Mouse (Mus musculus): ENCODE results near the gene Lemd1. TPM values are rescaled to one million over a fixed set of nuclear protein-coding genes. Genes with fewer than 3 reads are reported as not detected.
A peak's percentile ranks its signal among the peaks of the same experiment; 100 is the strongest.
"Not testable (repeated sequence)": the region's sequence is repeated elsewhere in the genome, so short reads cannot be mapped to it uniquely, and the experiment has no call there.

Gene Lemd1
- polyA plus RNA-seq, 1 experiment from 2014 or later, result not detected

- WGBS, result 86% methylated on average over 4 of the region's 4 CpGs
- ATAC-seq (replicated peaks; ENCODE audit: insufficient number of reproducible peaks, insufficient read depth, low FRiP score, low read depth), result no peak
These were observed 72.4 kb downstream of the Lemd1 start for GRCm38 (mm10) chr1:132263618-132264017.

GRCm38 (mm10) chr1:132264577-132264976, 73.3 kb downstream of the Lemd1 start:
- 53% methylated on average over 7 of the region's 7 CpGs for WGBS
- Histone ChIP-seq H3K4me3 (no peak overlapping the region), H3K36me3 (no peaks in the 10 kb centered on the region), H3K27me3 (no peaks in the 10 kb centered on the region), H3K9ac (no peak overlapping the region), H3K27ac (no peak overlapping the region), H3K4me2 (no peak overlapping the region), H3K4me1 (replicated peaks) (peaks cover 13% of the 10 kb centered on the region; the same call in 1 of the 2 replicates), H3K9me3 (replicated peaks) (no peaks in the 10 kb centered on the region)
- no peak for ATAC-seq (replicated peaks; ENCODE audit: insufficient number of reproducible peaks, insufficient read depth, low FRiP score, low read depth)

More at GRCm38 (mm10) chr1:132263618-132264017, 72.4 kb downstream of the Lemd1 start:
- H3K9me3 ChIP-seq (replicated peaks), result no peaks in the 10 kb centered on the region; the same call in 1 of the 2 replicates
- H3K27ac ChIP-seq, result no peak overlapping the region
- no peaks in the 10 kb centered on the region for H3K36me3 ChIP-seq
- no peak overlapping the region for H3K4me2 ChIP-seq
- H3K27me3 ChIP-seq, result no peaks in the 10 kb centered on the region
- no peak overlapping the region for H3K9ac ChIP-seq
- H3K4me1 ChIP-seq (replicated peaks), result peaks cover 11% of the 10 kb centered on the region; the same call in 1 of the 2 replicates
- no peak overlapping the region for H3K4me3 ChIP-seq

DNA sequence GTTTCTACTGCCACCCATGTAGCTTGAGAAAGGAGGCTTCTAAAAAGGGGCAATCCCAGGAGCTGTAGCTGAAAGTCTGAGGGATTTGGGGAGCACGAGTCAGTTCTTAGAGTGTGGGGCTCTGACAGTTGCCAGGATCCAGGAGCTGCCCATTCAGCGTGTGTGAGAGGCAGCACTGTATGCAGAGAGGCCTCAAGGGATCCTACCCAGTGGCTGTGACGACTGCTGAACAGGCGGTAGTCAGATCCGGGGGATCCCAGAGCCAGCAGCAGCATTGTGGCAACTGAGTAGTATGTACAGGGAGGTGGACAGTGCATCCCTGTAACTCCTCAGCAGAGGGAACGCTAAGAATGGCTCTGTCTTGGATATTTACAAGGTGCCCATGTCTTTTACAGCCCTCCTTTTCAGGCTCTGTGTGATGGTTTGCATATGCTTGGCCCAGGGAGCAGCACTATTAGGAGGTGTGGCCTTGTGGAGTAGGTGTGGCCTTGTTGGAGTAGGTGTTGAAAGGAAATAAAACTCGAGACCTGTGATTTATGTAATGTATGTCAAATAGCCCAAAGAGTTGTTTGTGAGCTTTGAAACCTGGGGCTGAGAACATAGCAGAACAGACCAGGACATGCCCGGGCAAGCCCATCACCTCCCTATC, 74.1 kb downstream of the Lemd1 start:
- Histone ChIP-seq H3K27me3 (no peaks in the 10 kb centered on the region), H3K4me2 (no peak overlapping the region), H3K9me3 (replicated peaks) (no peaks in the 10 kb centered on the region), H3K9ac (no peak overlapping the region), H3K27ac (no peak overlapping the region), H3K4me1 (replicated peaks) (peaks cover 13% of the 10 kb centered on the region; the same call in 1 of the 2 replicates), H3K36me3 (no peaks in the 10 kb centered on the region), H3K4me3 (no peak overlapping the region)
- ATAC-seq (replicated peaks; ENCODE audit: insufficient number of reproducible peaks, insufficient read depth, low FRiP score, low read depth), result no peak
- 67% methylated on average over 8 of the region's 8 CpGs for WGBS

DNA sequence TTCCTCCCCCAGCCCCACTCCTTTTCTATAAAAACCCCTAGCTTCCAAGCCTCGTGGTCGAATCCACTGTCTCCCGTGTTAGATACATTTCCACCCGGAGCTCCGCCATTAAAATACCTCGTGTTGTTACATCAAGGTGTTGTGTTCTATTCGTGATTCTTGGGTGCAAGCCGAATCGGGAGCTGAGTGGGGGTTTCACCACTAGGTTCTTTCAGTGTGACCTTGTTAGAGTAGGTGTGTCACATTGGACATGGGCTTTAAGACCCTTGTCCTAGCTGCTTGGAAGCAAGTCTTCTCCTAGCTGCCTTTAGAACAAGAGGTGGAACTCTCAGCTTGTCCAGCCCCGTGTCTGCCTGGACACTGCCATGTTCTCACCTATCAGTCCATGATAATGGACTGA, 74.7 kb downstream of the Lemd1 start:
- no peak overlapping the region for H3K4me2 ChIP-seq

DNA sequence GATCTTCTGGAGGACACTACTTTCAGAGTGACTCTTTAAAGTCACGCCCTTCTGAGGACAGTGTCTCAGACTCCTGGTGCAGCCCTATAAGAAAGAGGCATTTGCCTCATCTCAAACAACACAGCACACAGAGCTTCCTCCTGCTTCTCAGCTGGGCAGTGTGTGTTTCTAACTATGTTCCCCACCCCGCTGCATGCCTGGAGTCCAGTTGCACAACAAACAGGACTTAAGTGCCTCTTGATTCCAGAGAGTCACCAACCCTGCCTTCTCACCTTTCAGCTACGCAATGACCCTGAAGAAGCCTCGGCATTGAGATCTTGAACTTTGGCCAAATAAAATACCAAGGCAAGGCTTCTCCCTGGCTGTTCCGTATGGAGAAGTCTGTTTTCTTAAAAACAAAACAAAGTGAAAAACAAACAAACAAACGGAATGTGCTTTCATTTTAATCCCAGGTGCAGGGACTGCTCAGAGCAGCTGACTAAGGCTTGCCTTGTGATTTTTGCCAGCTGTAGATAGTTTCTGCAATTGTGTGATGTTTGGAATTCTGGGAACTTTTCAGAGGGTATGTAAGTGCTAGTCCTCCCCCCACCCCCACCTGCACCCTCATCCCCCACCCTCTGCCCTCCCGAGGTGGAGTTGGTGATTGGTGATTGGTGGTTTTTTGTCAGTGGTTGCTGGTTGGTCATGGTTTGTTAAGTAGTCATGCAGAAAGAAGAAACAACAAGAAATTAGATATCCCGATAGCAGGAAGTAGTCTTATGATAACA, 75.7 kb downstream of the Lemd1 start:
- Histone ChIP-seq H3K9ac (no peak overlapping the region), H3K4me1 (replicated peaks) (peaks cover 13% of the 10 kb centered on the region; the same call in 1 of the 2 replicates), H3K9me3 (replicated peaks) (no peaks in the 10 kb centered on the region), H3K27ac (peak overlapping the region; percentile 25; the same call in 1 of the 2 replicates), H3K36me3 (no peaks in the 10 kb centered on the region), H3K4me2 (0 out of 2 replicates have a peak overlapping the region, but pooled peaks have one; percentile 6), H3K27me3 (no peaks in the 10 kb centered on the region), H3K4me3 (no peak overlapping the region)
- WGBS, result 30% methylated on average over 8 of the region's 8 CpGs
- ATAC-seq (replicated peaks; ENCODE audit: insufficient number of reproducible peaks, insufficient read depth, low FRiP score, low read depth), result no peak

More for the DNA sequence above, 74.7 kb downstream of the Lemd1 start:
- Histone ChIP-seq H3K4me1 (replicated peaks) (peaks cover 13% of the 10 kb centered on the region; the same call in 1 of the 2 replicates), H3K4me3 (no peak overlapping the region), H3K36me3 (no peaks in the 10 kb centered on the region), H3K9me3 (replicated peaks) (no peaks in the 10 kb centered on the region), H3K9ac (no peak overlapping the region), H3K27ac (no peak overlapping the region), H3K27me3 (no peaks in the 10 kb centered on the region)
- 88% methylated on average over 10 of the region's 10 CpGs for WGBS
- no peak for ATAC-seq (replicated peaks; ENCODE audit: insufficient number of reproducible peaks, insufficient read depth, low FRiP score, low read depth)

- ATAC-seq (replicated peaks; ENCODE audit: insufficient number of reproducible peaks, insufficient read depth, low FRiP score, low read depth), result no peak
- H3K4me3 ChIP-seq, result no peak overlapping the region
- H3K4me1 ChIP-seq (replicated peaks), result peaks cover 13% of the 10 kb centered on the region; the same call in 1 of the 2 replicates
- H3K9ac ChIP-seq, result no peak overlapping the region
- 58% methylated on average over 2 of the region's 2 CpGs for WGBS
- no peaks in the 10 kb centered on the region for H3K27me3 ChIP-seq
- H3K4me2 ChIP-seq, result no peak overlapping the region
- no peak overlapping the region for H3K27ac ChIP-seq
- H3K36me3 ChIP-seq, result no peaks in the 10 kb centered on the region
- no peaks in the 10 kb centered on the region for H3K9me3 ChIP-seq (replicated peaks)
These were observed 76.7 kb downstream of the Lemd1 start for GRCm38 (mm10) chr1:132267959-132268358.

GRCm38 (mm10) chr1:132268418-132269060, 77.3 kb downstream of the Lemd1 start:
- H3K4me2 ChIP-seq, result no peak overlapping the region
- no peaks in the 10 kb centered on the region for H3K27me3 ChIP-seq
- H3K9me3 ChIP-seq (replicated peaks), result no peaks in the 10 kb centered on the region
- no peaks in the 10 kb centered on the region for H3K36me3 ChIP-seq
- peaks cover 13% of the 10 kb centered on the region; the same call in 1 of the 2 replicates for H3K4me1 ChIP-seq (replicated peaks)
- 66% methylated on average over 7 of the region's 7 CpGs for WGBS
- ATAC-seq (replicated peaks; ENCODE audit: insufficient number of reproducible peaks, insufficient read depth, low FRiP score, low read depth), result no peak
- no peak overlapping the region for H3K4me3 ChIP-seq
- H3K9ac ChIP-seq, result no peak overlapping the region
- no peak overlapping the region for H3K27ac ChIP-seq

- H3K4me2 ChIP-seq, result no peak overlapping the region
- H3K4me3 ChIP-seq, result no peak overlapping the region
- H3K9me3 ChIP-seq (replicated peaks), result no peaks in the 10 kb centered on the region
- peaks cover 13% of the 10 kb centered on the region; the same call in 1 of the 2 replicates for H3K4me1 ChIP-seq (replicated peaks)
- 76% methylated on average over 3 of the region's 3 CpGs for WGBS
- no peaks in the 10 kb centered on the region for H3K36me3 ChIP-seq
- no peaks in the 10 kb centered on the region for H3K27me3 ChIP-seq
- no peak overlapping the region for H3K9ac ChIP-seq
- ATAC-seq (replicated peaks; ENCODE audit: insufficient number of reproducible peaks, insufficient read depth, low FRiP score, low read depth), result no peak
- H3K27ac ChIP-seq, result no peak overlapping the region
These were observed 80.0 kb downstream of the Lemd1 start for GRCm38 (mm10) chr1:132271237-132271636.

DNA sequence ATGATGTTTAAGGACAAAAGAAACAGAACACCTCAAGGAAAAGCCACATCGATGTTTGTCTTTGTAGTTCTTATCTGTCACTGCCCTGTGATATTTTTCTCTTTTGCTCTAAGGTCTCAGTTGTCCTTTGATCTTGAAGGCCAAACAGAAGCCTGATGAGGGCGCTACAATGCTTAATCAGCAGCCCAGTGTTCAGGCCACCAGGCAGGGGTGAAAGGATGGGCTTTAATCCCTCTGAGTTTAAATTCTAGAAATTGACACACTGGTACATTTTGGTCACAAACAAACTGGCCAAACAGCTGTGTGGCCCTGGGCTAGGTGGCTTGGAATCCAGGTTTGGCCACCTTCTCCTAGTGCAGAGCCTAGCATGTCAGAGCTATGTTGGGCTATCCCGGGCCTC, 85.5 kb downstream of the Lemd1 start:
- no peaks in the 10 kb centered on the region for H3K4me1 ChIP-seq (replicated peaks)
- no peaks in the 10 kb centered on the region for H3K36me3 ChIP-seq
- 69% methylated on average over 3 of the region's 3 CpGs for WGBS
- no peak for ATAC-seq (replicated peaks; ENCODE audit: insufficient number of reproducible peaks, insufficient read depth, low FRiP score, low read depth)
- H3K4me3 ChIP-seq, result no peak overlapping the region
- H3K4me2 ChIP-seq, result no peak overlapping the region
- no peak overlapping the region for H3K9ac ChIP-seq
- no peaks in the 10 kb centered on the region for H3K9me3 ChIP-seq (replicated peaks)
- no peaks in the 10 kb centered on the region for H3K27me3 ChIP-seq
- H3K27ac ChIP-seq, result no peak overlapping the region

- no peaks in the 10 kb centered on the region for H3K4me1 ChIP-seq (replicated peaks)
- no peak overlapping the region for H3K27ac ChIP-seq
- H3K36me3 ChIP-seq, result no peaks in the 10 kb centered on the region
- WGBS, result 49% methylated on average over 6 of the region's 6 CpGs
- H3K27me3 ChIP-seq, result no peaks in the 10 kb centered on the region
- no peaks in the 10 kb centered on the region for H3K9me3 ChIP-seq (replicated peaks)
- no peak overlapping the region for H3K9ac ChIP-seq
- no peak overlapping the region for H3K4me3 ChIP-seq
- H3K4me2 ChIP-seq, result no peak overlapping the region
- no peak for ATAC-seq (replicated peaks; ENCODE audit: insufficient number of reproducible peaks, insufficient read depth, low FRiP score, low read depth)
These were observed 85.9 kb downstream of the Lemd1 start for GRCm38 (mm10) chr1:132277124-132277523.

GRCm38 (mm10) chr1:132280636-132281035, 89.4 kb downstream of the Lemd1 start:
- not testable (repeated sequence) for H3K36me3 ChIP-seq; H3K27ac ChIP-seq; H3K4me2 ChIP-seq; H3K9ac ChIP-seq; H3K9me3 ChIP-seq (replicated peaks); ATAC-seq (replicated peaks; ENCODE audit: insufficient number of reproducible peaks, insufficient read depth, low FRiP score, low read depth); H3K4me3 ChIP-seq; H3K4me1 ChIP-seq (replicated peaks); H3K27me3 ChIP-seq
- 73% methylated on average over 6 of the region's 6 CpGs for WGBS
